Mouse (Mus musculus): Measurements from ENCODE around the gene Taf3.

GRCm38 (mm10) chr2:9961708-9962107, 86.7 kb downstream of the Taf3 start:
- TF ChIP-seq CTCF (IDR thresholded peaks at IDR 0.05; ENCODE audit: borderline replicate concordance, insufficient read depth, low read depth, low read length) (no peak), POLR2A (IDR thresholded peaks at IDR 0.05; ENCODE audit: borderline replicate concordance, insufficient read depth, low read length) (no peak)

Measured in cerebellum, adult 2 months (tissue).